Mouse (Mus musculus): ENCODE data around the gene Yod1.

DNA sequence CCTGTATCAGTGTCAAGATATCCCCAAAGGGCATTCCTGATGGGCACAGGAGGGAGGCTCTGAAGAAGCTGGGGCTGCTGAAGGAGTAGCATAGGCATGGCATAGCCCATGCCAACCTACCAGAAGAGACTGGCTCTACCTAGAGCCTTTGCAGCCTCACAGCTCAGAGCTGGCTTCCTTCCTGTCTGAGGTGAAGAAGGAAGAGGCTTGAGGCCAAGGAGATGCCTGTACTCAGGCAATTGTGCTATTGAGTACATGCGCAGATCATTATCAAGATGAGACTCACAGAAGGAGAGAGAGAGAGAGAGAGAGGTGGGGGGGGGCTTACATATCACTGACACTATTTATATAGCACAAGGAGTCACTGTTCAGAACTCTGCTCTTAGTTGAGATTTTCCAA is 26.6 kb downstream of the Yod1 start:
- no peak for TF ChIP-seq CTCF (IDR thresholded peaks at IDR 0.05; ENCODE audit: borderline replicate concordance, extremely low read depth, insufficient read depth, insufficient read length)
- TF ChIP-seq POLR2A (IDR thresholded peaks at IDR 0.05; ENCODE audit: borderline replicate concordance, extremely low read depth, insufficient read depth, insufficient read length, poor library complexity, severe bottlenecking) = no peak
